In the genomic region with DNA sequence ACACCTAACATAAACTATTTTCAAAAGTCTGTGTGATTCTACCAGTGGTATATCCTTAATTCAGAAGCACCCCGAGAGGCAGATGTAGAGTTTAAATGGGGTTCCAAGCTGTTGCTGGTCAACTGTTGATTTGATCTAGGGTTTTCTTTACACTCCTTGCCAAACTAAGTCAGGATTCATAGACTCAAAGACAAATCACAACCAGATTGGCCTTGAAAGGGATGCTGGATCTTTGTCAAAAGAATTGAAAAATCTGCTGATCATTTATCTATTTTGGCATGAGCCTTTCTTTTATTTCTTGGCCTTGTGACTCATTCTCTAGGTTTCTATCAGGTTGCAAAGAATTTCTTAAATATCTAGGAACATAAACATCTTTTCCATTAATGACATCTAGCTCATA, we compare ENCODE assay signal across 8 mouse cellular contexts. TPM values are rescaled to one million over a fixed set of nuclear protein-coding genes. Genes with fewer than 3 reads are reported as not detected.
DNase-seq lines count a peak whose midpoint lies in the region; ATAC-seq lines count a peak whose summit lies in the region.

No protein-coding gene starts in this region.

- DNase-seq in kidney, adult 9 months = no peak
- peak; percentile 54 for DNase-seq in adipocyte (ENCODE audit: low spot score)
- DNase-seq in cerebellum, adult 11-12 months = no peak
- no peak for DNase-seq in frontal cortex, postnatal 10 days (ENCODE audit: low spot score in 2 of 2)
- no peak for DNase-seq in layer of hippocampus, adult 11-12 months (ENCODE audit: low spot score)

- no peak overlapping the region for H3K27ac ChIP-seq in kidney, embryonic 14.5 days (ENCODE audit: low read depth, low read length)
- no peak overlapping the region for H3K27ac ChIP-seq in hindbrain, embryonic 12.5 days
- H3K27ac ChIP-seq in midbrain, embryonic 12.5 days (replicated peaks) = no peak overlapping the region

- ATAC-seq in kidney, embryonic 14.5 days (ENCODE audit: low FRiP score, low TSS enrichment) = no peak
- no peak for ATAC-seq in hindbrain, embryonic 12.5 days (ENCODE audit: low FRiP score)
- ATAC-seq in midbrain, embryonic 12.5 days (ENCODE audit: low FRiP score, low read depth) = no peak

- 60% methylated on average over 1 of the region's 1 CpGs for WGBS in kidney, embryonic 14.5 days
- 38% methylated on average over 1 of the region's 1 CpGs for WGBS in hindbrain, embryonic 12.5 days
- 51% methylated on average over 1 of the region's 1 CpGs for WGBS in midbrain, embryonic 12.5 days

- H3K4me1 ChIP-seq in kidney, embryonic 14.5 days (ENCODE audit: control insufficient read depth, insufficient read depth, low read length) = 0 out of 2 replicates have a peak, but pooled peaks cover 3% of the 10 kb centered on the region
- 0 out of 2 replicates have a peak, but pooled peaks cover 3% of the 10 kb centered on the region for H3K4me1 ChIP-seq in hindbrain, embryonic 12.5 days
- peaks cover 4% of the 10 kb centered on the region; the same call in 1 of the 2 replicates for H3K4me1 ChIP-seq in midbrain, embryonic 12.5 days

- H3K9me3 ChIP-seq in kidney, embryonic 14.5 days (ENCODE audit: control insufficient read depth, low read length) = no peaks in the 10 kb centered on the region
- no peaks in the 10 kb centered on the region for H3K9me3 ChIP-seq in hindbrain, embryonic 12.5 days (replicated peaks)
- H3K9me3 ChIP-seq in midbrain, embryonic 12.5 days = no peaks in the 10 kb centered on the region

- no peaks in the 10 kb centered on the region for H3K36me3 ChIP-seq in kidney, embryonic 14.5 days (ENCODE audit: control insufficient read depth, insufficient read depth, low read length)
- H3K36me3 ChIP-seq in hindbrain, embryonic 12.5 days = no peaks in the 10 kb centered on the region
- H3K36me3 ChIP-seq in midbrain, embryonic 12.5 days = no peaks in the 10 kb centered on the region

- peak overlapping the region; percentile 78 for H3K4me3 ChIP-seq in kidney, embryonic 14.5 days (ENCODE audit: low read length)
- peak overlapping the region; percentile 79 for H3K4me3 ChIP-seq in hindbrain, embryonic 12.5 days
- H3K4me3 ChIP-seq in midbrain, embryonic 12.5 days = peak overlapping the region; percentile 80

- peak overlapping the region; percentile 62 for H3K4me2 ChIP-seq in kidney, embryonic 14.5 days (replicated peaks; ENCODE audit: low read depth, low read length)
- peak overlapping the region; percentile 71 for H3K4me2 ChIP-seq in hindbrain, embryonic 12.5 days (replicated peaks)
- H3K4me2 ChIP-seq in midbrain, embryonic 12.5 days (replicated peaks) = peak overlapping the region; percentile 69

- H3K9ac ChIP-seq in kidney, embryonic 14.5 days (ENCODE audit: low read depth, low read length) = peak overlapping the region; percentile 88; the same call in 1 of the 2 replicates
- H3K9ac ChIP-seq in hindbrain, embryonic 12.5 days = no peak overlapping the region
- H3K9ac ChIP-seq in midbrain, embryonic 12.5 days (replicated peaks) = no peak overlapping the region; the same call in 1 of the 2 replicates

- H3K27me3 ChIP-seq in kidney, embryonic 14.5 days (ENCODE audit: control insufficient read depth, insufficient read depth, low read length) = no peaks in the 10 kb centered on the region
- 0 out of 2 replicates have a peak, but pooled peaks cover 4% of the 10 kb centered on the region for H3K27me3 ChIP-seq in hindbrain, embryonic 12.5 days
- peaks cover 8% of the 10 kb centered on the region for H3K27me3 ChIP-seq in midbrain, embryonic 12.5 days

RNA-seq across cellular contexts. Expression of gene Ppp2r5a, which starts 7.9 kb away (rescaled TPM):
- 24.6 and 25.0 TPM in 2 replicates for polyA plus RNA-seq in kidney, embryonic 14.5 days (2014; fragmentation: Nextera tagmentation; extraction: Ambion mirVana)
- 13.9 and 14.9 TPM in 2 replicates for polyA plus RNA-seq in hindbrain, embryonic 12.5 days (2016; fragmentation: Nextera tagmentation; extraction: Ambion mirVana)
- polyA plus RNA-seq in midbrain, embryonic 12.5 days (2016; fragmentation: Nextera tagmentation; extraction: Ambion mirVana) = 11.3 and 12.3 TPM in 2 replicates
